Mouse (Mus musculus) heart, embryonic 16.5 days (tissue): ENCODE results near the gene Pip4k2c. TPM values are rescaled to one million over a fixed set of nuclear protein-coding genes. Genes with fewer than 3 reads are reported as not detected.
A peak's percentile ranks its signal among the peaks of the same experiment; 100 is the strongest.
"Not testable (repeated sequence)": the region's sequence is repeated elsewhere in the genome, so short reads cannot be mapped to it uniquely, and the experiment has no call there.

Source experiments
- ATAC-seq: fragments of 200-750 bp; cut with Nextera tagmentation; replicated peaks from 2 replicates; pipeline ENCODE4 v1.8.0; 2017; ENCODE audit warnings: moderate number of reproducible peaks; ENCODE audit not compliant: insufficient read depth, low FRiP score; ENCODE audit errors: extremely low read depth
- H3K27ac ChIP-seq: fragments of 300-500 bp; sonication (generic); 2 replicates; pipeline ENCODE4 v1.5.1; 2014; ENCODE audit warnings: mild to moderate bottlenecking, low read length, control low read depth, moderate library complexity
- H3K27me3 ChIP-seq: fragments of 300-500 bp; sonication (generic); 2 replicates; pipeline ENCODE4 v1.6.1; 2014; ENCODE audit warnings: low read length, mixed read lengths; ENCODE audit not compliant: control insufficient read depth, insufficient read depth
- H3K36me3 ChIP-seq: fragments of 300-500 bp; sonication (generic); 2 replicates; pipeline ENCODE4 v1.6.1; 2014; ENCODE audit not compliant: control insufficient read depth, insufficient read depth
- H3K4me1 ChIP-seq: fragments of 300-500 bp; sonication (generic); 2 replicates; pipeline ENCODE4 v1.6.1; 2014; ENCODE audit warnings: low read length, mixed read lengths; ENCODE audit not compliant: control insufficient read depth, insufficient read depth
- H3K4me2 ChIP-seq: fragments of 300-500 bp; sonication (generic); 2 replicates; pipeline ENCODE4 v1.6.1; 2014; ENCODE audit warnings: low read depth, mild to moderate bottlenecking, control low read depth, low read length
- H3K4me3 ChIP-seq: fragments of 300-500 bp; sonication (generic); 2 replicates; pipeline ENCODE4 v1.5.1; 2014; ENCODE audit warnings: mild to moderate bottlenecking, control low read depth, low read length
- H3K9ac ChIP-seq: fragments of 300-500 bp; sonication (generic); 2 replicates; pipeline ENCODE4 v1.6.1; 2014; ENCODE audit warnings: low read length, control low read depth
- H3K9me3 ChIP-seq: fragments of 300-500 bp; sonication (generic); replicated peaks from 2 replicates; pipeline ENCODE4 v1.6.1; 2016; ENCODE audit warnings: low read length; ENCODE audit not compliant: control insufficient read depth
- WGBS: fragments of 180-500 bp; shearing (Covaris S2); extraction: QIAGEN DNeasy Blood & Tissue Kit; methylation state at CpG from one replicate; pipeline ENCODE4 v1.1.7; 2014; 5-methylcytosine and 5-hydroxymethylcytosine counted together
- polyA plus RNA-seq: library from polyadenylated mRNA; unstranded; fragments of >200 nt; fragmentation: Nextera tagmentation; extraction: Ambion mirVana; gene quantifications from 2 replicates; pipeline ENCODE4 v1.2.1, GENCODE M21; 2015

The Pip4k2c gene
- polyA plus RNA-seq, 1 experiment from 2014 or later = 27.2 TPM

- Histone ChIP-seq H3K9ac (peak overlapping the region; percentile 79), H3K4me1 (peaks cover 16% of the 10 kb centered on the region), H3K27ac (peak overlapping the region; percentile 46), H3K27me3 (peaks cover 50% of the 10 kb centered on the region), H3K9me3 (no peaks in the 10 kb centered on the region), H3K4me2 (peak overlapping the region; percentile 100), H3K36me3 (no peaks in the 10 kb centered on the region), H3K4me3 (peak overlapping the region; percentile 73)
- peak; percentile 24; the same call in 1 of the 2 replicates for ATAC-seq
- under 1% methylated on average over 42 of the region's 42 CpGs for WGBS
Observed at GRCm38 (mm10) chr10:127165354-127165653, 46.1 kb downstream of the Pip4k2c start.

GRCm38 (mm10) chr10:127164631-127165353, 46.6 kb downstream of the Pip4k2c start, which contains the start of gene B4galnt1:
TSS of gene B4galnt1 (plus strand) at chr10:127165225.
- ATAC-seq = peak; percentile 74
- H3K9ac ChIP-seq = peak within 1 kb of the TSS; percentile 79
- no peaks in the 10 kb centered on the region for H3K9me3 ChIP-seq
- peaks cover 12% of the 10 kb centered on the region for H3K4me1 ChIP-seq
- H3K36me3 ChIP-seq = no peaks in the 10 kb centered on the region
- peaks cover 45% of the 10 kb centered on the region for H3K27me3 ChIP-seq
- H3K4me3 ChIP-seq = peak within 1 kb of the TSS; percentile 73
- peak within 1 kb of the TSS; percentile 46 for H3K27ac ChIP-seq
- WGBS = 2% methylated on average over 52 of the region's 52 CpGs
- H3K4me2 ChIP-seq = peak within 1 kb of the TSS; percentile 100

GRCm38 (mm10) chr10:127164190-127164589, 47.2 kb downstream of the Pip4k2c start:
- no peak for ATAC-seq
- peaks cover 39% of the 10 kb centered on the region for H3K27me3 ChIP-seq
- H3K27ac ChIP-seq = no peak overlapping the region
- no peaks in the 10 kb centered on the region for H3K36me3 ChIP-seq
- H3K4me3 ChIP-seq = no peak overlapping the region
- H3K4me2 ChIP-seq = peak overlapping the region; percentile 100; the same call in 1 of the 2 replicates
- H3K9ac ChIP-seq = no peak overlapping the region
- H3K4me1 ChIP-seq = peaks cover 12% of the 10 kb centered on the region
- 91% methylated on average over 4 of the region's 4 CpGs for WGBS
- no peaks in the 10 kb centered on the region for H3K9me3 ChIP-seq

- H3K27ac ChIP-seq, H3K4me2 ChIP-seq, H3K36me3 ChIP-seq, H3K9ac ChIP-seq, H3K4me3 ChIP-seq, H3K9me3 ChIP-seq: not testable (repeated sequence)
- Histone ChIP-seq H3K27me3 (peaks cover 32% of the 10 kb centered on the region), H3K4me1 (peaks cover 12% of the 10 kb centered on the region)
- 40% methylated on average over 7 of the region's 7 CpGs for WGBS
- peak; percentile 31; the same call in 1 of the 2 replicates for ATAC-seq
Observed at GRCm38 (mm10) chr10:127162771-127163261, 48.6 kb downstream of the Pip4k2c start.

- Histone ChIP-seq H3K4me2 (no peak overlapping the region), H3K27me3 (peaks cover 19% of the 10 kb centered on the region), H3K27ac (no peak overlapping the region), H3K4me3 (no peak overlapping the region), H3K4me1 (peaks cover 11% of the 10 kb centered on the region), H3K36me3 (no peaks in the 10 kb centered on the region), H3K9ac (no peak overlapping the region), H3K9me3 (no peaks in the 10 kb centered on the region)
- ATAC-seq = no peak
- WGBS = 65% methylated on average over 3 of the region's 3 CpGs
Observed at GRCm38 (mm10) chr10:127160728-127161127, 50.7 kb downstream of the Pip4k2c start.

- peaks cover 13% of the 10 kb centered on the region for H3K27me3 ChIP-seq
- no peak for ATAC-seq
- H3K9me3 ChIP-seq = no peaks in the 10 kb centered on the region
- no peak overlapping the region for H3K4me2 ChIP-seq
- H3K4me1 ChIP-seq = peaks cover 5% of the 10 kb centered on the region
- no peak overlapping the region for H3K9ac ChIP-seq
- no peak overlapping the region for H3K27ac ChIP-seq
- no peak overlapping the region for H3K4me3 ChIP-seq
- WGBS = 80% methylated on average over 9 of the region's 9 CpGs
- no peaks in the 10 kb centered on the region for H3K36me3 ChIP-seq
Observed at GRCm38 (mm10) chr10:127160081-127160480, 51.3 kb downstream of the Pip4k2c start.

- no peaks in the 10 kb centered on the region for H3K4me1 ChIP-seq
- H3K36me3 ChIP-seq = no peaks in the 10 kb centered on the region
- no peak overlapping the region for H3K4me3 ChIP-seq
- no peak overlapping the region for H3K27ac ChIP-seq
- peaks cover 5% of the 10 kb centered on the region; the same call in 1 of the 2 replicates for H3K27me3 ChIP-seq
- no peak overlapping the region for H3K4me2 ChIP-seq
- no peaks in the 10 kb centered on the region for H3K9me3 ChIP-seq
- no peak overlapping the region for H3K9ac ChIP-seq
- no peak for ATAC-seq
- 56% methylated on average over 3 of the region's 3 CpGs for WGBS
Observed at GRCm38 (mm10) chr10:127158471-127158870, 52.9 kb downstream of the Pip4k2c start.

GRCm38 (mm10) chr10:127156511-127156910, 54.9 kb downstream of the Pip4k2c start:
- H3K36me3 ChIP-seq = no peaks in the 10 kb centered on the region
- no peak overlapping the region for H3K9ac ChIP-seq
- no peaks in the 10 kb centered on the region; the same call in 1 of the 2 replicates for H3K9me3 ChIP-seq
- no peaks in the 10 kb centered on the region for H3K4me1 ChIP-seq
- no peak overlapping the region for H3K4me3 ChIP-seq
- WGBS = 68% methylated on average over 1 of the region's 1 CpGs
- H3K4me2 ChIP-seq = no peak overlapping the region
- ATAC-seq = no peak
- H3K27ac ChIP-seq = no peak overlapping the region
- H3K27me3 ChIP-seq = no peaks in the 10 kb centered on the region

GRCm38 (mm10) chr10:127156089-127156488, 55.3 kb downstream of the Pip4k2c start:
- Histone ChIP-seq H3K9me3 (no peaks in the 10 kb centered on the region; the same call in 1 of the 2 replicates), H3K4me3 (no peak overlapping the region), H3K9ac (no peak overlapping the region), H3K4me1 (no peaks in the 10 kb centered on the region), H3K36me3 (no peaks in the 10 kb centered on the region), H3K4me2 (no peak overlapping the region), H3K27me3 (no peaks in the 10 kb centered on the region), H3K27ac (no peak overlapping the region)
- no peak for ATAC-seq
- 71% methylated on average over 1 of the region's 1 CpGs for WGBS
